Mouse (Mus musculus) CD4-positive helper T cell, adult 2 months (primary cell): ENCODE results near the gene Togaram2.

Source experiments
- DNase-seq: peaks from one replicate; pipeline ENCODE4 v3.0.0-alpha.2; 2012; ENCODE audit warnings: low read depth, missing footprints, low spot score

Togaram2 gene

GRCm38 (mm10) chr17:71682379-71682778, 9.3 kb downstream of the Togaram2 start:
- no peak for DNase-seq

GRCm38 (mm10) chr17:71683281-71683680, 10.2 kb downstream of the Togaram2 start:
- no peak for DNase-seq

GRCm38 (mm10) chr17:71684103-71684608, 11.1 kb downstream of the Togaram2 start:
- DNase-seq: no peak

- DNase-seq: no peak
Measured at GRCm38 (mm10) chr17:71687436-71687835, 14.4 kb downstream of the Togaram2 start.

GRCm38 (mm10) chr17:71689903-71690302, 16.8 kb downstream of the Togaram2 start:
- no peak for DNase-seq

GRCm38 (mm10) chr17:71691361-71691875, 18.4 kb downstream of the Togaram2 start:
- no peak for DNase-seq

GRCm38 (mm10) chr17:71693313-71693712, 20.3 kb downstream of the Togaram2 start:
- no peak for DNase-seq

GRCm38 (mm10) chr17:71693780-71694179, 20.7 kb downstream of the Togaram2 start:
- no peak for DNase-seq

GRCm38 (mm10) chr17:71695151-71695550, 22.1 kb downstream of the Togaram2 start:
- DNase-seq: no peak

GRCm38 (mm10) chr17:71695716-71696315, 22.8 kb downstream of the Togaram2 start:
- no peak for DNase-seq

- no peak for DNase-seq
Measured at GRCm38 (mm10) chr17:71696396-71696795, 23.3 kb downstream of the Togaram2 start.

GRCm38 (mm10) chr17:71697896-71698618, 25.0 kb downstream of the Togaram2 start:
- DNase-seq: no peak

GRCm38 (mm10) chr17:71698619-71698956, 25.5 kb downstream of the Togaram2 start:
- no peak for DNase-seq

GRCm38 (mm10) chr17:71705113-71705512, 32.1 kb downstream of the Togaram2 start:
- DNase-seq: no peak

- no peak for DNase-seq
Measured at GRCm38 (mm10) chr17:71705550-71706480, 32.8 kb downstream of the Togaram2 start.

- no peak for DNase-seq
Measured at GRCm38 (mm10) chr17:71707715-71708114, 34.7 kb downstream of the Togaram2 start.

- DNase-seq: no peak
Measured at GRCm38 (mm10) chr17:71712279-71712678, 39.2 kb downstream of the Togaram2 start.

- DNase-seq: no peak
Measured at GRCm38 (mm10) chr17:71715034-71715433, 42.0 kb downstream of the Togaram2 start.

GRCm38 (mm10) chr17:71717881-71718625, 45.0 kb downstream of the Togaram2 start:
- DNase-seq: no peak

- no peak for DNase-seq
Measured at GRCm38 (mm10) chr17:71720434-71720833, 47.4 kb downstream of the Togaram2 start.

- DNase-seq: no peak
Measured at GRCm38 (mm10) chr17:71721019-71721418, 48.0 kb downstream of the Togaram2 start.
